Mouse (Mus musculus) brain, embryonic 14.5 days (tissue): ENCODE measurements around the gene Sdc1.

ENCODE experiments used
- CTCF ChIP-seq: fragments of 200-500 bp; IDR thresholded peaks from 2 replicates; pipeline ENCODE4 v1.5.1; 2012; ENCODE audit warnings: inconsistent platforms, mild to moderate bottlenecking, moderate library complexity, borderline replicate concordance; ENCODE audit not compliant: insufficient read depth, insufficient read length; ENCODE audit errors: extremely low read depth
- POLR2A ChIP-seq: fragments of 200-500 bp; IDR thresholded peaks from 2 replicates; pipeline ENCODE4 v1.6.1; 2012; ENCODE audit warnings: mild to moderate bottlenecking, inconsistent platforms, borderline replicate concordance; ENCODE audit not compliant: poor library complexity, insufficient read depth, insufficient read length, severe bottlenecking; ENCODE audit errors: extremely low read depth

- TF ChIP-seq CTCF (no peak), POLR2A (no peak)
Measured at GRCm38 (mm10) chr12:8774183-8774582, 3.1 kb downstream of the Sdc1 start.
